Mouse (Mus musculus) embryonic fibroblast, embryonic 13.5 days (primary cell): ENCODE data around the gene Slc6a21. TPM values are rescaled to one million over a fixed set of nuclear protein-coding genes. Genes with fewer than 3 reads are reported as not detected.
A peak's percentile ranks its signal among the peaks of the same experiment; 100 is the strongest.

Source experiments
- H3K27ac ChIP-seq: 2 replicates; pipeline ENCODE4 v1.5.1; 2012; ENCODE audit warnings: low read length, control low read depth, inconsistent platforms; ENCODE audit not compliant: insufficient read depth
- H3K4me1 ChIP-seq: 2 replicates; pipeline ENCODE4 v1.6.1; 2011; ENCODE audit warnings: low read length; ENCODE audit not compliant: control insufficient read depth, insufficient read depth
- H3K4me3 ChIP-seq: 2 replicates; pipeline ENCODE4 v1.5.1; 2011; ENCODE audit warnings: mild to moderate bottlenecking, control low read depth, low read length; ENCODE audit not compliant: insufficient read depth
- CTCF ChIP-seq: IDR thresholded peaks from 2 replicates; pipeline ENCODE4 v1.5.1; 2011; ENCODE audit warnings: mild to moderate bottlenecking, control low read depth, low read length, moderate library complexity, borderline replicate concordance; ENCODE audit not compliant: insufficient read depth
- POLR2A ChIP-seq: IDR thresholded peaks from 2 replicates; pipeline ENCODE4 v1.6.1; 2011; ENCODE audit warnings: low read depth, mild to moderate bottlenecking, control low read depth, low read length, moderate library complexity
- polyA plus RNA-seq: library from polyadenylated mRNA; stranded (reverse); fragments of >200 nt; gene quantifications from 2 replicates; pipeline ENCODE4 v1.2.4, GENCODE M21; 2011; ENCODE audit warnings: low read depth; ENCODE audit not compliant: missing spikeins, insufficient read length

Slc6a21 gene
- polyA plus RNA-seq, 1 experiment, result not detected

DNA sequence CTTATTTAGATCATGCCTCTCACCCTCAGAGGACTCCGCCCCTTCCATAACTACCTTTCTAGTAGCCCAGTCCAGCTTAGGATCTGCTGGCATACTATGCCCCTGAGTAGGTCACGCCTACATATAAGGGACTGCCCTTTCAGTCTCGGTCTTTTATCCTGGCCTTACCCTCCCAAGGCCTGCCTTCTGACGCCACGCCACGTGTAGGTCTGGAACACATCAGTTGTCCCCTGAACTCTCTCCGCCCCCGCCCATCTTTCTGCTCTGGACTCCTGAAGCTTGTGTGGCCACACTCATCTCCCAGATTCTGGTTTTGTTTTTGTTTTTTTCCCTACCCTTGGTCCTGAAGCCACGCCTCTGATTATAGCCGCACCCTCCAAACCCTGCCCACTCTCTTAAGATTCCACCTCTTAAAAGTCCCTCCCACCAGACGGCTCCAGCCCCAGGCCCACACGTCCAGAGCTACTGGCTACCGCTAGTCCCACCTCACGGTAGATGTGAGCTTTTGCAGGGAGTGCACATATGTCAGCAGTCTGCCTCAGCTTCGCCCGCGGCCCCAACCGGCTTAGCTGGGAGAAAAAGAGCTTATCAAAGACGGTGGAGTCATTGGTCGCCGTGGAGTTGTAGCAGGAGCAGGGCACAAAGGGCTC lies 42.3 kb upstream of the Slc6a21 start:
- Histone ChIP-seq H3K4me1 (no peaks in the 10 kb centered on the region), H3K4me3 (no peak overlapping the region), H3K27ac (no peak overlapping the region)
- TF ChIP-seq CTCF (no peak), POLR2A (0 out of 2 replicates have a peak, but pooled peaks have one; percentile 6)

GRCm38 (mm10) chr7:45235656-45236180 lies 41.6 kb upstream of the Slc6a21 start:
- H3K27ac ChIP-seq, result no peak overlapping the region
- H3K4me1 ChIP-seq, result no peaks in the 10 kb centered on the region
- no peak for TF ChIP-seq CTCF
- no peak for TF ChIP-seq POLR2A
- H3K4me3 ChIP-seq, result no peak overlapping the region

DNA sequence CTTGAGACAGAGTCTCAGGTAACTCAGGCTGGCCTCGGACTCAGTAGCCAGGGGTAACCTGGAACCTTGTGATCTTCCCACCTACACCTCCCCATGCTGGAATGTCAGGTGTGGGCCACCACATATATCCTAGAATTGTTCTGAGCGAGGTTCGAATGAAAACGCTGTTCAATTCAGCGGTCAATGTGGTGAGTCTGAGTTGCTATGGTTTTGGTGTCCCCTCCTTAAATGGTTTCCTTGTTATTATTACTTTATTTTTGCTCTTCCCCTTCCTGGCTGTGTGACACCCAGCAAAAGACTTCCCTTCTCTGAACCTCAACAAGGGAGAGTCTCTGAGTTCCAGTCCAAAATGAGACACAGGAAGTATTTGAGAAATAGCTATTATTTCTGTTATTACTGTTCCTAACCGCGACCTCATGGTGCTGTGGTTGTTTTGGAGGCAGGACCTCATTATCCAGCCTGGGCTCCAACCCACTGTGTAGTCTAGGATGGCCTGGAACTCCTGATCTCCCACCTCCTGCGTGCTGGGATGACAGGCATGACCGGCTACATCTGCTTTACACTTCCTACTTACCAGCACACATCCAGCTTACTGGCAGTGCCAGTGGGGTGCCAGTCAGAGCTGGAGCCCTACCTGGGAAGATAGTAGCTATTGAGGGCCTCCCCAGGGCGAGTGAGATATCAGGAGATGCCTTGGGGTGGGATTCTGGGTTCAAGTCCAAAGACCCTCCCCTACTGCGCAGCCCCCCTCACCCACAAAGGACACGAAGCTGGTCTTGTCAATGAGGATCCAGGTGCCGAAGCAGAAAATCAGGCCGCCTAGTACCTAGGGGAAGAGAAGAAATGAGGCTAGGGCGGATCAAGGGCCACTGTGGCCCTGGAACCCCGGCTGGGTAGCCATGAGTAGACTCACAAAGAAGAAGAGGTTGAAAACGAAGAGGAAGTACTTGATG lies 39.3 kb upstream of the Slc6a21 start:
- Histone ChIP-seq H3K4me3 (no peak overlapping the region), H3K4me1 (no peaks in the 10 kb centered on the region), H3K27ac (no peak overlapping the region)
- TF ChIP-seq POLR2A (no peak), CTCF (no peak)

DNA sequence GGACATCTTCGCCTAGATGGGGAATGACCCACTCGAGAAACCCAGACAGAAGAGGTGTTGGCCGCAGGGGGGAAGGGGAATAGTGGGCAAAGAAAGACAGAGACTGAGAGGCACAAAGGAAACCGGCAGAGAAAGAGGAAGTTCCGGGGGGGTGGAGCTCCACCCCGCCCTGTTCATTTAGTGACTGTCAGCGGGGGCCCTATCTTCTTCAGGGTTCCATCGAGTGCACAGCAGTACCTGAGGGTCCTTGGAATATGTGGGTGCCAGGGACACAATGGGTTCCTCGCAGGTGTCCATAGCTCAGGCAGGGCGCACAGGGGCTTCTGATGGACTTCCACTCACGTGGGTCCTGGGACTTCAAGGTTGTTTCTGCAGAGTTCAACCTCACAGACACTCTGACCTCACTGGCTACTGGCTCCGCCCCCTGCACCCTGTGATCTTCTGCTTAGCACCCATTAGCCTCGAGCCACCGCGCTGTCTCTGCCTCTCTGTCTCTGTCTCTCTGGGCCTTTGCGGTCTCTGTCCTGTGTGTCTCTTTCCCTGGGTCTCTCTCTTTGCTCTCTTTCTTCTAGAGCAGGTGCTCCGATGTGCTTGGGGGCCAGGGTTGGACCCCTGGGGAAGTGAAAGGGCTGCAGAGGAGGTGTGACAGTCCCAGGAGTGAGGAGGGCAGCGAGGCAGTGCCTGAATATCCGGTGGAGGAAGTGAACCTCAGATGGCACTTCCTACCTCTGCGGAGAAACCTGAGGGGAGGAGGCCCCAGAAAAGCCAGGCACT lies 38.4 kb upstream of the Slc6a21 start, which contains the start of gene Cd37:
Gene Cd37, minus strand, starts transcription at position 393 of the 774 bp plus-strand sequence.
- H3K4me1 ChIP-seq, result no peaks in the 10 kb centered on the region
- H3K27ac ChIP-seq, result no peak within 1 kb of the TSS
- no peak within 1 kb of the TSS for H3K4me3 ChIP-seq
- TF ChIP-seq POLR2A (no peak), CTCF (no peak)

GRCm38 (mm10) chr7:45240109-45240508 lies 37.2 kb upstream of the Slc6a21 start:
- no peak for TF ChIP-seq CTCF
- TF ChIP-seq POLR2A, result no peak
- H3K4me3 ChIP-seq, result no peak overlapping the region
- no peak overlapping the region for H3K27ac ChIP-seq
- H3K4me1 ChIP-seq, result no peaks in the 10 kb centered on the region

DNA sequence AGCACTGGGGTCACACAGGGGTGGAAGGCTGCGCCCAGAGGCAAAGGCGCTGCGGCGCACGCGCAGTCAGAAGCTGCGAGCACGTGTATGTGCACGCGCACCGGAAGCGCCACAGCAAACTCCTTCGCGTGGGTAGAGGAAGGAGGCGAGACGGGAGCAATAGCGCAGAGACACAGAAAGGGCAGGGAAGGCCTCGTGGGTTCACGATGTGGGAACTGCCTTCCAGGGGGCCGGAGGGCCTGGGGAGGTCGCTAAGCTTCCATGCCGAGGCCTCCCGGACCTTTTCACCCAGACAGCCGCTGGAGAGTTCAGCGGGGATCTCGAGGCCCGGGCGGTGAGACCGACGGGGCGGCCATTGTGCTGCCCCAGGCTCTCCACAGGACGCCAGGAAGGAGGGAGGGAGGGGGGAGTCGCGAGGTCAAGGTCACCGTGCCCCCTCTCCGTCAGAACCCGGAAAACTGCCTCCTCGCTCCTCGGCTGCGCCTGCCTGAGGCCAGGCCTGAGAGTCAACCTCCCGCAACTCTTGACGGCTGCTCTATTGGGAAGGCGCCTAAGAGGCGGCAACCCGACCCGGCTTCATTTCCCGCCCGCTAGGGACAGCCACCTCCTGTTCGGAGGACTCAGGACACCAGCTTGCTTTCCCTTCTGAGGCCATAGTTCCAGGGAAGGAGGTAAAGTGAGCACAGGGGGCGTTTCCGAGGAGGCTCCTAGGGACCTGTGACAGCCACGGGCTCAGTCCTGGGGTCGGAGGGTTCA lies 36.5 kb upstream of the Slc6a21 start, which contains the start of gene Slc6a16:
Gene Slc6a16, plus strand, starts transcription at position 453 of the 756 bp plus-strand sequence.
- no peak for TF ChIP-seq CTCF
- no peak for TF ChIP-seq POLR2A
- H3K27ac ChIP-seq, result no peak within 1 kb of the TSS
- H3K4me3 ChIP-seq, result no peak within 1 kb of the TSS
- H3K4me1 ChIP-seq, result no peaks in the 10 kb centered on the region

DNA sequence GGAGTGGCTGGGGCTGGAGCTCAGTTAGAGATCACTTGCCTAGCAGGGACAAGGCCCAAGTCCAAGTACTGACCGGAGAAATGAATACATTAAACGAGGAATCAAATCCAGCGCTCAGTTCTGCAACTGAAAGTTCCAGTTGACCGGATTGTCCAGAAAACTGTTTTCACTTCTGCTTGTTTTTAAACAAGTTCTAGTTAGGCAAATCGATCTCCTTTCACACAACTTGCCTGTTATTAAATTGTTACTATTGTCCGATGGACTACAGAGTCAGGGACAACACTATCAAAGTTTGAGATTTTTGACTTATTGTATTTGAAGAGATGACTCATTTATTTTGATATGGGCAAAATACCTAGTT lies 35.9 kb upstream of the Slc6a21 start:
- H3K27ac ChIP-seq, result no peak overlapping the region
- H3K4me3 ChIP-seq, result no peak overlapping the region
- TF ChIP-seq POLR2A (no peak), CTCF (no peak)
- H3K4me1 ChIP-seq, result no peaks in the 10 kb centered on the region

DNA sequence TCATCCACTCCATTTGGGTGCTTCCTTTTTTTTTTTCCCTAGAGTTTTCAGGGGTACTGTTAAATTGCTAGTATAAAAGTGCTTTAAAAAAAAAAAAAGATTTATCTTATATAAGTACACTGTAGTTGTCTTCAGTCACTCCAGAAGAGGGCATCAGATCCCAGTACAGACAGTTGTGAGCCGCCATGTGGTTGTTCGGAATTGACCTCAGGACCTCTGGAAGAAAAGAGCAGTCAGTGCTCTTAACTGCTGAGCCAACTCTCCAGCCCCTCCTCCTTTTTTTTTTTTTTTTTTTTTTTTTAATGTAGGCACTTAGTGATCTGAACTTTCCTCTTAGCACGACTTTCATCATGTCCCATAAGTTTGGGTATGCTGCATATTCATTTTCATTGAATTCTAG lies 29.6 kb upstream of the Slc6a21 start:
- TF ChIP-seq POLR2A, result no peak
- no peak for TF ChIP-seq CTCF

More for the DNA sequence above, 29.6 kb upstream of the Slc6a21 start:
- Histone ChIP-seq H3K4me1 (no peaks in the 10 kb centered on the region), H3K4me3 (no peak overlapping the region), H3K27ac (no peak overlapping the region)
